Mouse (Mus musculus): ENCODE measurements around the gene Vps50. TPM values are rescaled to one million over a fixed set of nuclear protein-coding genes. Genes with fewer than 3 reads are reported as not detected.
"Not testable (repeated sequence)": the region's sequence is repeated elsewhere in the genome, so short reads cannot be mapped to it uniquely, and the experiment has no call there.

Vps50 gene
- polyA plus RNA-seq, 1 experiment from 2014 or later, result 26.0 TPM

- ATAC-seq (ENCODE audit: insufficient number of reproducible peaks, low FRiP score, low TSS enrichment, low read depth), result no peak
- no peaks in the 10 kb centered on the region for H3K9me3 ChIP-seq (replicated peaks)
- no peaks in the 10 kb centered on the region for H3K27me3 ChIP-seq
- H3K4me3 ChIP-seq (replicated peaks), result no peak overlapping the region
- no peaks in the 10 kb centered on the region for H3K4me1 ChIP-seq
- H3K9ac ChIP-seq, result no peak overlapping the region
- 94% methylated on average over 1 of the region's 1 CpGs for WGBS
- no peak overlapping the region for H3K4me2 ChIP-seq (replicated peaks)
- no peaks in the 10 kb centered on the region for H3K36me3 ChIP-seq
- no peak overlapping the region for H3K27ac ChIP-seq (replicated peaks)
These were observed 67.5 kb downstream of the Vps50 start for GRCm38 (mm10) chr6:3565667-3566066.

GRCm38 (mm10) chr6:3567071-3567610 is 69.0 kb downstream of the Vps50 start:
- Histone ChIP-seq H3K9ac (no peak overlapping the region), H3K27ac (replicated peaks) (no peak overlapping the region), H3K27me3 (no peaks in the 10 kb centered on the region), H3K4me1 (no peaks in the 10 kb centered on the region), H3K4me3 (replicated peaks) (no peak overlapping the region), H3K4me2 (replicated peaks) (no peak overlapping the region), H3K9me3 (replicated peaks) (no peaks in the 10 kb centered on the region), H3K36me3 (peaks cover 4% of the 10 kb centered on the region; the same call in 1 of the 2 replicates)
- no peak for ATAC-seq (ENCODE audit: insufficient number of reproducible peaks, low FRiP score, low TSS enrichment, low read depth)
- 89% methylated on average over 7 of the region's 7 CpGs for WGBS

GRCm38 (mm10) chr6:3572221-3572815 is 74.1 kb downstream of the Vps50 start:
- 85% methylated on average over 2 of the region's 2 CpGs for WGBS
- H3K36me3 ChIP-seq, result peaks cover 12% of the 10 kb centered on the region
- no peaks in the 10 kb centered on the region for H3K4me1 ChIP-seq
- no peak overlapping the region for H3K27ac ChIP-seq (replicated peaks)
- H3K9ac ChIP-seq, result no peak overlapping the region
- no peak overlapping the region for H3K4me3 ChIP-seq (replicated peaks)
- no peaks in the 10 kb centered on the region for H3K9me3 ChIP-seq (replicated peaks)
- H3K27me3 ChIP-seq, result no peaks in the 10 kb centered on the region
- no peak for ATAC-seq (ENCODE audit: insufficient number of reproducible peaks, low FRiP score, low TSS enrichment, low read depth)
- no peak overlapping the region for H3K4me2 ChIP-seq (replicated peaks)

- no peaks in the 10 kb centered on the region for H3K27me3 ChIP-seq
- H3K36me3 ChIP-seq, result peaks cover 12% of the 10 kb centered on the region
- H3K4me3 ChIP-seq (replicated peaks), result no peak overlapping the region
- H3K9ac ChIP-seq, result no peak overlapping the region
- no peak for ATAC-seq (ENCODE audit: insufficient number of reproducible peaks, low FRiP score, low TSS enrichment, low read depth)
- WGBS, result 91% methylated on average over 8 of the region's 8 CpGs
- no peak overlapping the region for H3K27ac ChIP-seq (replicated peaks)
- no peaks in the 10 kb centered on the region for H3K9me3 ChIP-seq (replicated peaks)
- no peak overlapping the region for H3K4me2 ChIP-seq (replicated peaks)
- no peaks in the 10 kb centered on the region for H3K4me1 ChIP-seq
These were observed 75.6 kb downstream of the Vps50 start for GRCm38 (mm10) chr6:3573787-3574186.

- no peak for ATAC-seq (ENCODE audit: insufficient number of reproducible peaks, low FRiP score, low TSS enrichment, low read depth)
- Histone ChIP-seq H3K36me3 (no peaks in the 10 kb centered on the region), H3K4me1 (no peaks in the 10 kb centered on the region), H3K4me2 (replicated peaks) (no peak overlapping the region), H3K9me3 (replicated peaks) (no peaks in the 10 kb centered on the region), H3K4me3 (replicated peaks) (no peak overlapping the region), H3K27me3 (no peaks in the 10 kb centered on the region), H3K9ac (no peak overlapping the region), H3K27ac (replicated peaks) (no peak overlapping the region)
- 94% methylated on average over 1 of the region's 1 CpGs for WGBS
These were observed 87.2 kb downstream of the Vps50 start for GRCm38 (mm10) chr6:3585402-3585801.

GRCm38 (mm10) chr6:3590289-3590904 is 92.2 kb downstream of the Vps50 start:
- Histone ChIP-seq H3K36me3 (peaks cover 6% of the 10 kb centered on the region; the same call in 1 of the 2 replicates), H3K4me1 (no peaks in the 10 kb centered on the region), H3K9me3 (replicated peaks) (no peaks in the 10 kb centered on the region), H3K4me2 (replicated peaks) (no peak overlapping the region), H3K4me3 (replicated peaks) (no peak overlapping the region), H3K27ac (replicated peaks) (no peak overlapping the region), H3K9ac (no peak overlapping the region), H3K27me3 (no peaks in the 10 kb centered on the region)
- 77% methylated on average over 3 of the region's 3 CpGs for whole genome bisulfite sequencing
- no peak for ATAC-seq (ENCODE audit: insufficient number of reproducible peaks, low FRiP score, low TSS enrichment, low read depth)

- Histone ChIP-seq H3K36me3 (peaks cover 6% of the 10 kb centered on the region; the same call in 1 of the 2 replicates), H3K9ac (no peak overlapping the region), H3K4me1 (no peaks in the 10 kb centered on the region), H3K4me3 (replicated peaks) (no peak overlapping the region), H3K27ac (replicated peaks) (no peak overlapping the region), H3K4me2 (replicated peaks) (no peak overlapping the region), H3K9me3 (replicated peaks) (no peaks in the 10 kb centered on the region), H3K27me3 (no peaks in the 10 kb centered on the region)
- 69% methylated on average over 1 of the region's 1 CpGs for WGBS
- ATAC-seq (ENCODE audit: insufficient number of reproducible peaks, low FRiP score, low TSS enrichment, low read depth), result no peak
These were observed 96.1 kb downstream of the Vps50 start for GRCm38 (mm10) chr6:3594246-3594645.

- Histone ChIP-seq H3K9ac (no peak overlapping the region), H3K27me3 (no peaks in the 10 kb centered on the region), H3K4me1 (no peaks in the 10 kb centered on the region), H3K4me2 (replicated peaks) (no peak overlapping the region), H3K27ac (replicated peaks) (no peak overlapping the region), H3K4me3 (replicated peaks) (no peak overlapping the region), H3K9me3 (replicated peaks) (no peaks in the 10 kb centered on the region), H3K36me3 (no peaks in the 10 kb centered on the region)
- WGBS, result 86% methylated on average over 2 of the region's 2 CpGs
- ATAC-seq (ENCODE audit: insufficient number of reproducible peaks, low FRiP score, low TSS enrichment, low read depth), result no peak
These were observed 114.6 kb downstream of the Vps50 start for GRCm38 (mm10) chr6:3612827-3613226.

GRCm38 (mm10) chr6:3620428-3621387 is 122.5 kb downstream of the Vps50 start:
- not testable (repeated sequence) for H3K27me3 ChIP-seq; H3K9ac ChIP-seq; H3K27ac ChIP-seq (replicated peaks); H3K9me3 ChIP-seq (replicated peaks); H3K4me3 ChIP-seq (replicated peaks); H3K36me3 ChIP-seq; H3K4me1 ChIP-seq
- ATAC-seq (ENCODE audit: insufficient number of reproducible peaks, low FRiP score, low TSS enrichment, low read depth), result peak; percentile 34; the same call in 1 of the 2 replicates
- 57% methylated on average over 11 of the region's 13 CpGs for WGBS
- H3K4me2 ChIP-seq (replicated peaks), result peak overlapping the region; percentile 17
